Mouse (Mus musculus) bone marrow macrophage, adult 2 months (primary cell): ENCODE measurements around the gene Mrpl47.

Experiments used
- CTCF ChIP-seq: IDR thresholded peaks from 2 replicates; pipeline ENCODE4 v1.5.1; 2012; ENCODE audit warnings: low read depth, mild to moderate bottlenecking, low read length, moderate library complexity
- POLR2A ChIP-seq: IDR thresholded peaks from 2 replicates; pipeline ENCODE4 v1.6.1; 2012; ENCODE audit warnings: mild to moderate bottlenecking, low read depth, low read length, borderline replicate concordance

DNA sequence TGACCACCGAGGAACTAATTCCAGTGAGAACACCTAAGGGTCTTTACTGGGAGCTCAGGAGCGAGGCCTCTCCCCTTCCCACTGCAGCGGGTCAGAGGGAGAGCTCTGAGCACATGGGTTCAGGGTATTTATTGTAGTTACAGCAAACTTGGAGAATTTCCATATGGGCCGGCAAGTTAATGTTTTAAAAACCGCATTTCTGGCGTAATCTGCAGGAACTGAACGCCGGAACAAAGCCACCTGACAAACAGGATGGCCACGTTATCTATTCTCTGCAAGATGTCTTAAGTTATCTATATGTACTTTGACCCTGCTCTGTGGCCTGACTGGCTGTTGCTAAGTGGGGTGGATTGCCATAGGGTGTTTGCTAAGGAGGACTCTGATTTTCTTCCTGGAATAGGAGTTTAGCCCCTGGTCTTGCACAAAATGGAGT lies 47.8 kb downstream of the Mrpl47 start:
- TF ChIP-seq POLR2A (no peak), CTCF (no peak)
